Mouse (Mus musculus): ENCODE results near the gene Klhl28.

Gene Klhl28

DNA sequence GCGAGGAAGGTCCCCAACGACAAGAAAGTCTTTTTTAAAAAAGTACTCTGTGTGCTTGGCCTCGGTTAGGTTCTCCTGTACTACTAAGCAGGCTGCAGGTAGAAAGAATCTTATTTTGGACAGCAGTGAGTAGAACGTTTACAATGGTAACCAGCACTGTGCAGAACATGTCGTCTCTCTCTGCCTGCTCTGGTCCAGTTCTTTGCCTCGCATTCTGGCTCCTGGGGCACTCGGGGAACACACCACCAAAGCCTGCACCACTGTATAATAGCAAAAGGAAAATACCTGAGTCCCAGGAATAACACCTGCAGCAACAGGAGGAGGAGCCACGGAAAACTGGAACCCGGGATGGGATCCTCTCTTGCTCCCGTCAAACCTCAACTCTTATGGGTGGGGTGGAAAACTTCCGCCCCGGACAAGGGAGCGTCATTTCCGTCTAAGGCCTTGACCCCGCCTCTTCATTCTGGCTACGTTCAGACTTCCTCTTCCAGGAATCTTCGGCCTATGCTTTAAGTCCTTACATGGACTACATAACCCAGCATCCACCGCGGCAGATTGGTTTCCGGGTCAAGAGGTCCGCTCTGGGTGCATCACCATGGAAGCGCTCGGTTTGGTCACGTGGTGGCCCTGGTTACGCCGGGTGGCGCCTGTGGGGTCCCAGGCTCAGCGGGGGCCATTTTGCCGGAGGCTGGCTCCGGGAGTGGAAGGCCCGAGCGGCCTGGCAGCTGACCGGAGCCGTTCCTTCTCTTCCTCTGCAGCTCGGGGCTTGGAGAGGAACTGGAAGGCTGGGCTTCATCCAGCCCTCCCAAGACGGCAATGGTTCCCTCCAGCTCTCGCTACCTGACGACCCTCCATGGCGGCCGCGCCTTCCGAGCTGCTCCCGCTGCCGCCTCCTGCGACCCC, at the start of gene Klhl28, which contains the start of gene Togaram1:
Klhl28 (minus strand) TSS at position 411 of the 903 bp plus-strand sequence.
Togaram1 (plus strand) TSS at position 681 of the 903 bp plus-strand sequence.
- DNase-seq (ENCODE audit: low read depth, low spot score) = peak; percentile 99

DNA sequence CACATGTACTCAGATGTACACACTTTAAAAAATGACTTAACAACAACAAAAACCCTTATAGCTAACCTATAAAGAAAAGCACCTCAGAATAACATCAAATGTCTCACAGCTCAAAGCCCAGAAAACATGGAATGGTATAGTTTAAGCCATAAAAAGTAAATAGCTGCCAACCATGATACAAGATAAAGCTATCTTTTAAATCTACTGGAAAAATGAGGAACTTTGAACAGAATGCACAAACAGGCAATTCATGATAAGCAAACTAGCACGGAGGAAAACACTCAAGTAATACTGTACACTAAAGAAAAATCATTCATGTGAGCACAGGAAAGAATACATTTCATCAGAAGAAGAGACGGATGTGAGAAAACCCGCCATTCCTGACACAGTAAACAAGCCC, 42.4 kb upstream of the Klhl28 start:
- DNase-seq (ENCODE audit: low read depth, low spot score) = no peak

DNA sequence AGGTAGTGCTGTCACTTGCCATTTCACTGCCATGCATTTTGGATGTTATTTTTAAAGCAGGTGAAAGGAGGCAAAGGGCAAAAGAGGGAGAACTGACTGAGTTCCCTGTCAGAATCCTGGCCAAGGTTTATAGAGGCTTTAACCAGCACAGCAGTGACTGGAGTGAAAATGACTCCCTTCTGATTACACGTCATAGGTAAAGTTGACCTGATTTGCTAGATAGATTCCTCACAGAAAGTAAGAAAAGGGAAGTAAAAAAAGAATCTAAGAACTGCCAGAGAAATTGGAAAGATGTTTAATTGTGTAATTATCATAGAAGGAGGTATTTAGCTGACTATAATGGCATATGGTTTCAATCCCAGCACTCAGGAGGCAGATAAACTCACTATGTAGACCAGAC, 12.2 kb upstream of the Klhl28 start:
- DNase-seq (ENCODE audit: low read depth, low spot score) = no peak

DNA sequence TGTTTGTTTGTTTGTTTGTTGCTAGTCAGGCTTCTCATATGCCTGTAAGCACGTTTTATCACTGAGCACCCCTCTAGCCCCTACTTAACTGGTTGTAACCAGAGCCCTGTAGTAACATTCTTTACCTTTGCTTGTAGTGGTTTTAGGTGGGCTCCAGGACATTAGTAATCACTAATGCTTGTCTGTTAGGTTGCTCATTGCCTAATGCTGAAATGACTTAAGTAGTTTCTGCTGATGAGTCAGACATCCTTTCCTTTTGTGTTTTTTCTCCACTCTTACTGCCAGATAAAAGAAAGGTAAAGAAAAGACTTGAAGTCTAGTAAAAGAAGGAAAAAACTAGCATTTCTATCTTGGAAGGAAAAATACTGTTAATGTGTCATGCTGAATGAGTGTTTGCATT, 10.9 kb upstream of the Klhl28 start:
- DNase-seq (ENCODE audit: low read depth, low spot score) = no peak

DNA sequence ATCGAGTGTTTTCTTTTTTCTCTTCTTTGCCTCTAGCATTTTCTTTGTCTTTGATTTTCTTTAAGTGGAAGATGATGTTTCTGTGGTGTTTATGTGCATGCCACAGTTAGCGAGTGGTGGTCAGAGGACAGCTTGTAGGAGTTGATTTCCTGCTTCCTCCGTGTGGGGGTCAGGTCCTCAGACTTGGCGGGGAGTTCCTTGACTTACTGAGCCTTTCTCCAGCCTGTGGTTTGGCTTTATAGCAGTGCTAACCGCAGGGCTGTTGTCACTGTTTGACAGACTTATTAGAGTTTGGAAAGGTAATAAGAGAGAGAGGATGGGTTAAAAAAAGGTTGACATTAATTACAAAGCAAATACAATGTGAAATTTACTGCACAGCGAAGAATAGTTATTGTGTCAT, 10.2 kb upstream of the Klhl28 start:
- DNase-seq (ENCODE audit: low read depth, low spot score) = no peak

DNA sequence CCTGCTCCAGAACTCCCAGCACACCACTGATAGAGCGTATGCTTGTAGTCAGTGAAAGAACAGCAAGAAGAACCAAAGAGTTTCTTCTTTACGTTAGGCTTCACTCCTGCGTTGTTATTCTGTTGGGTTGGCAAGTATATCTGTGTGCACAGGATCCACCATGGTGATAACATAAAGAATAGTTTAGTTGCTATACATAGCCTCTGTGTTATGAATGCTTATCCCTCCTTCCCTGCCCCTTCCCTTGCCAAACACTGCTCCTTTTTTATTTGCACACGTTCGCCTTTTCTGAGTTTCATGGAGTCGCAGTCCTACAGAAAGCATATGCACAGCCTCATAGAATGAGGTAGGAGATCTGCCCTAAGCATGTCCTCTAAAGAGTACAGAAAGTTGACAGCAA, 6.7 kb upstream of the Klhl28 start:
- DNase-seq (ENCODE audit: low read depth, low spot score) = no peak

DNA sequence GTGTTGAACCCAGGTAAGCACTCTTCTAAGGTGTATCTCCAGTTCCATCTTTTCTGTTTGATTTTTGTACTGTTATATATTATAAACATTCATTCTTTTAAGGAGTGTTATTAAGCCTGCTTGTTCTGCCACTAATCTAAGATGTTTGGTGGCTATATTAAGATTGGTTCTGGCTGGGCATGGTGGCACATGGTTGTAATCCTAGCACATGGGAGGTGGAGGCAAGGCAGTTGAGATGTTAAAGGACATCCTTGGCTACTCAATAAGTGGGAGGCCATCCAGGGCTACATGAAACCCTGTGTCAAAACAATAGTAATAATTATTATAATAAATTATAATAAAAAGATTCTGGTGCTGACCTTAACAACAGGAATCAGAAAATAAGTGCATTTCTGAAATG, 6.1 kb upstream of the Klhl28 start:
- DNase-seq (ENCODE audit: low read depth, low spot score) = no peak

DNA sequence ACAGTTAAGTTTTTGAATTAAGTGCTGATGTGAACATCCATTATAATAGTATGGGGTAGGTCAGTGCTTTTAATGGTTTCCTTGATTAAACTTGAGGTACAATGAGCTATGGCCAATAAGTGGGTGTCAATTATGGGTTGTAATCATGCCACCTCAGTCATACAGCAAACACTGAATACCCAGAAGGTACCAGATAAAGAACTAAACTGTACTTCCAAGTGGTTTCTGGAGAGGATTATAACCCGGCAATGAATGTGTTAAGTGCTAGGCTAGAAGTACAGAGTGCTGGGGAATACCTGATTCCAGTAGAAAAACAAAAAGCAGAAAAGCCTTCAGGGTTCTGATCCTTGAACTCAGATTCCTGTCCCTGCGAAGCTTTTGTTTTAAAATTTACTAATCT, 2.7 kb upstream of the Klhl28 start:
- DNase-seq (ENCODE audit: low read depth, low spot score) = no peak

DNA sequence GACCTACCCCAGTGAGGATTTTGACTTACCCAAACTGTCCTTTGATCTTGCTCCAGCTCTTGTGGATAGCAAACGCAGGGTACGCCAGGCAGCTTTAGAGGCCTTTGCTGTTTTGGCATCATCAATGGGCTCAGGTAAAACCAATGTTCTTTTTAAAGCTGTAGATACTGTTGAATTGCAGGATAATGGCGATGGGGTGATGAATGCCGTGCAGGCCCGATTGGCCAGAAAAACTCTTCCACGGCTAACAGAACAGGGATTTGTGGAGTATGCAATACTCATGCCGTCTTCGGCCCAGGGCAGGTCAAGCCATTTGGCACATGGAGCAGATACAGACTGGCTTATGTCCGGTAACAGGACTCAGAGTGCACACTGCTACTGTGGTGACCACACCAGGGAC, 2.1 kb upstream of the Klhl28 start:
- no peak for DNase-seq (ENCODE audit: low read depth, low spot score)

DNA sequence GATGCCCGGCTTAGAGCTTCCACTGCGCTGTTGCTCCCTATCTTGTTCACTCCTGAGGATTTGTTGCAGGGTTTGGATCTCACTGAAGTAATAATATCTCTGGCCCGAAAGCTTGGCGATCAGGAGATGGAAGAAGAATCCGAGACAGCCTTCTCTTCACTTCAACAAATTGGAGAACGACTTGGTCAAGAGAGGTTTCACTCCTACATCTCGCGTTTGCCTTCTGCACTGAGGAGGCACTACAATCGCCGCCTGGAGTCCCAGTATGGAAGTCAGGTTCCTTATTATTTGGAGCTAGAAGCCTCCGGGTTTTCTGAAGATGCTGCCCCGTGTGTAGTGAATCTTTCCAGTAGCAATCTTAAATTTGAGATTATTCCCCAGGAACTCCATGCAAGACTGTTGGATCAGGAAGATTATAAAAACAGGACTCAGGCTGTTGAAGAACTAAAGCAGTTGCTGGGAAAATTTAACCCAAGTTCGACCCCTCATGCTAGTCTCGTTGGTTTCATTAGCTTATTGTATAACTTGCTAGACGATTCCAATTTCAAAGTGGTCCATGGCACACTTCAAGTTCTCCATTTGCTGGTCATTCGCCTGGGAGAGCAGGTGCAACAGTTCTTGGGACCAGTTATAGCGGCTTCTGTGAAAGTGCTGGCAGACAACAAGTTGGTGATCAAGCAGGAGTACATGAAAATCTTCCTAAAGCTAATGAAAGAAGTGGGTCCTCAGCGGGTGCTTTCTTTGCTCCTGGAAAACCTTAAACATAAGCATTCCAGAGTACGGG, 1.5 kb upstream of the Klhl28 start:
- DNase-seq (ENCODE audit: low read depth, low spot score) = no peak

DNA sequence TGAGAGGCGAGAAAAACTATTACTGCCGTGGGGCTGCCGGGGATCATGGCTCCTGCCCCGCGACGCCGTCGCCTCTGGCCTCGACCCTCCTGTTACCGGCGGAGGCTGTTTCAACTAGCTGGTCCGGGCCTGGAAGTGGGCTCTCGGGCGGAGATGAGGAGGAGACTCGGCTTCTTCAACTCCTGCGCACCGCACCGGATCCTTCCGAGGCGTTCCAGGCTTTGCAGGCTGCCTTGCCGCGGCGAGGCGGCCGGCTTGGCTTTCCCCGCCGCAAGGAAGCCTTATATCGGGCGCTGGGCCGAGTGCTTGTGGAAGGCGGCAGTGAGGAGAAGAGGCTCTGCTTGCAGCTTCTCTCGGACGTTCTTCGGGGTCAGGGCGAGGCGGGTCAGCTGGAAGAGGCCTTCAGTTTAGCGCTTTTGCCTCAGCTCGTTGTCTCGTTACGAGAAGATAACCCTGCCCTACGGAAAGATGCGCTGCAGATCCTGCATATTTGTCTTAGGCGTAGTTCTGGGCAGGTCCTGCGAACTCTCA, 832 bp upstream of the Klhl28 start:
- DNase-seq (ENCODE audit: low read depth, low spot score) = no peak

DNA sequence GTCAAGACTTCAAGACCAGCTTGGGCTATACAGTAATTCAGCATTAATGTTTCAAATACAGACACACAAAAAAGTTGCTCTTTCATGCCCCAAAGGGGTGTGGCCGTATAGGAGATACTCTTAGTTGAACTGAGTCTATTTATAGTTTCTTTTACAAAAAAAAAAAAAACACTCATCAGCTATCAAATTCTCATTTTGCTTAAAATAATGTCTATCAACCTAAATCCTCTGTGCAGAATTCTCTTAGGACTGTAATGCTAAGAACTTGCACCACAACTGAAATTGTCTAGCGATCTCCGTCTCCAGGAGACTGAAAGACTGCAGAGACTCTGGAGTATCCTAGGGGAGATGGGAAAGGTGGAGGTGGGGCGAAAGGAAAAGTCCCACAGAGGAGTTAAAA, 774 bp downstream of the Klhl28 start:
- no peak for DNase-seq (ENCODE audit: low read depth, low spot score)

DNA sequence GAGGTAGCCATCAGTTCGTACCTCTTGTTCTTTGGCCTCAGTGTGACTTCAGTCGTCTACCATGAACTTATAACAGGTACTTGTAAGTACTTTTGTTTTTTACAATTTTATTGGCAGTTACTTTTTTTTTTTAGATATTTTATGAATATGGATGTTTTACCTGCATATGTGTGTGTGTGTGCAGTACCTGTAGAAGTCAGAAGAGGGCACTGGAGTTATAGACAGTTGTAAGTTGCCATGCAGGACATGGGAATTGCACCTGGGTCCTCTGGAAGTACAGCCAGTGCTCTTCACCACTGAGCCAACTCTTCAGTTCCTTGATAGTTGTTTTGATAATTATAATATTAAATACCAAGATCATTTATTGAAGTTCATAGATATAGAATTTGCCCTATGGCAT, 27.8 kb downstream of the Klhl28 start:
- DNase-seq (ENCODE audit: low read depth, low spot score) = no peak

DNA sequence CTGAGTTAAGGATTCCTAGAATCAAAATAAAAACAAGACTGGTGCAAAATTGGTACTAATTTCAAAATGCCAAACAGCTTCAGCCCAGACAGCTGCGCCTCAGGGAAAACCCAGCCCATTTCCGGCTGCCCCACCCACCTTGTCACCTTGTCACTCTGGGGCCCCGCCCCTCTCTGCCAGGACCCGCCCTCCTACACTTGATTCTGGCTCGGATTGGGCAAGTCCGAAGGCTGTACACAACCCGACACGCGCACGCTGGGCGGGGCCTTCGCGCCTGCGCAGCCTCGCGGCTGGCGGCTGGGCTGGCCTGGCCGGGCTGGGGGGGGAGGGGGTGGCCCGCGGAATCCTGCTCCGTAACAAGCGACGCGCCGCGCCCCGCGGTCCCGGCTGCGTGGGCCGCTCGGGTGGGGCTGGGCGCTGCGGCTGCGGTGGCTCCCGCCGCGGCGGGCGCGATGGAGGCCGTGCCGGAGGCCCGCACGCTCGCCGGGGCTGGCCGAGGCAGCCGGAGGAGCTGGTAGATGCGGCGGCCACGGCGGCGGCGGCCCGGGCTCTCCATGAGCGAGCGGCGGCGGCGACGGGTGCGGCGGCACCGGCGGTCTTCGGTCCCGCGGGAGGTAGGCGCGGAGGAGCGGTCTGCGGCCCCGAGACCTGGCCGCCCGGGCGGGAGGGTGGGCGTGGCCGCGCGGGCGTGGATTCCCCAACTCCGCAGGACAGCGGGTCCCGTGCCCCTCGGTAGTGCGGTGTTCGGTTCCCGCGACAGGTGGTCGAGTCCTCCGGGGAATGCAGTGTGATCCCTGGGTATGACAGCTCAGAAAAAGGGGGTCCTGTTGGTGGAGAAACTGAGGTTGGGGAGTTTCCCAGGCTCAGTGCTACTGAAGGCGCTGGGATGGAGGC, 47.5 kb downstream of the Klhl28 start, which contains the start of gene Gm527:
Gm527 (plus strand) TSS at position 329 of the 894 bp plus-strand sequence.
- peak; percentile 92 for DNase-seq (ENCODE audit: low read depth, low spot score)

DNA sequence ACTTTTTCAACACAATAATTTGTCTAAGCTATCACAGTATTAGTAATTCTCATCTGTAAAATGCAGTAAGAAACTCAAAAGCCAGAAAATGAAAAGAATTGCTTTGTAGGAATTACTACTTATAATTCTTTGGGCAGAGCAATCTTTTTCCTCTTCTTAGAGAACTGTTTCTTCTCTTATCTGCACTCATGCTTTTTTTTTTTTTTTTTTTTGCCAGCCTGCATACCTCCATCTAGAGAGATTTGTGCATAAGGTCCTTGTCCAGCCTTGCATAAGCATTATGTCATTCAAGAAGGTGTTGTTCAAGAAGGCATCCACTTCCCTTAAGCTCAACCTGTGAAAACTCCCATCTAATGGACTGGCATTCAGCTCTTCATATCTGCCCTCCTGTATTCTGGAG, 48.6 kb downstream of the Klhl28 start:
- no peak for DNase-seq (ENCODE audit: low read depth, low spot score)

DNA sequence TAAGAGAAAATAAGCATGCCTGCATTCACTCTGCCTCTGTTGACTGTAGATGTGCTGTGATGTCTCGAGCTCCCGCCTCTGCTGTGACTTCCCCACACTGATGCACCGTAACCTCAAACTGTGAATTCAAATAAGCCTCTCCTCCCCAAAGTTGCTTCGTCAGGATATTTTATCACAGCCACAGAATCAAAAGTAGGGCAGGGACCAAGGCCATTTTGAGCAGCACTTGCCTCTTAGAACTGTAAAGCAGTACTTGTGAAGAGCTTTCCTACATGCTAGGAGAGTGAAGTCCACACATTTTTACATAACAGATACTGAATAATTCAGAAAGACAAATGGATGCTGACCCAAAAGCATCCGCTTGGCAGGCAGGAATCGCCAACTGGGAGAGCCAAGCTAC, 52.3 kb downstream of the Klhl28 start:
- no peak for DNase-seq (ENCODE audit: low read depth, low spot score)

DNA sequence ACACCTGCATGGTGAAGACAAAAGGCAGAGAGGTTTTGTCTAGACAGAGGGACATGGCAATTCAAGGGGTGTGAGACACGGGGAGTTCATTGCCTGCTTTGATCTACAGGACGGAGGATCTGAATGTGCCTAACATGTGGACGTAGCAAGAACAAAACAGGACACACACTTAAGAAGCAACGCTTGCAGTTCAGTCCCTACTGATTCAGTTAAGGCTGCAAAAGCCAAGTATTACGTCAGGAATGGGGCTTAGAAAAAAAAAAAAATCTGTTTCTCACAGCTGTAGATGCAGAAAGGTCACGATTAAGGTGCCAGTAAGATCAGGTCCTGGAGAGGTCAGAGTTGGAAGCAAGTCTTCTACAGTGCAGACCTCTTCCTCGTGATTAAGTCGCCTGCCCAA, 62.1 kb downstream of the Klhl28 start:
- DNase-seq (ENCODE audit: low read depth, low spot score) = no peak

DNA sequence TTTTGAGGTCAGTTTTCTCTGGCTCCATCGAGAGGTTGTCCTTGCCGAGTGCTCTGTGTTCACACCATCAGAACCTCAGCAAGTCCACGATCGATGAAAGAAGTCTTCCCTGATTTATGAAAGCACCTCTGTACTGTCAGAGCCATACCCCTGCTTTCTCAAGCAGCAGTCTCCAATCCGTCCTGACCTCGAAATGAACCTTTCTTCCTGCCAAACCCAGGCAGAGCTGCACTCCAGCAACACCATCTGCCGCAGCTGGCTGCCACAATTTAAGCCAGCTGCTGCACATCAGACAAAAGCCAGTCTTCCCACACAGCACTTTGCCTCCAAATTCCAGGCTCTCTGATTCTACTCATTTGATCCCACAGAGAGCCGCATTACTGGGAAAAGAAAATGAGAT, 62.8 kb downstream of the Klhl28 start:
- DNase-seq (ENCODE audit: low read depth, low spot score) = no peak

DNA sequence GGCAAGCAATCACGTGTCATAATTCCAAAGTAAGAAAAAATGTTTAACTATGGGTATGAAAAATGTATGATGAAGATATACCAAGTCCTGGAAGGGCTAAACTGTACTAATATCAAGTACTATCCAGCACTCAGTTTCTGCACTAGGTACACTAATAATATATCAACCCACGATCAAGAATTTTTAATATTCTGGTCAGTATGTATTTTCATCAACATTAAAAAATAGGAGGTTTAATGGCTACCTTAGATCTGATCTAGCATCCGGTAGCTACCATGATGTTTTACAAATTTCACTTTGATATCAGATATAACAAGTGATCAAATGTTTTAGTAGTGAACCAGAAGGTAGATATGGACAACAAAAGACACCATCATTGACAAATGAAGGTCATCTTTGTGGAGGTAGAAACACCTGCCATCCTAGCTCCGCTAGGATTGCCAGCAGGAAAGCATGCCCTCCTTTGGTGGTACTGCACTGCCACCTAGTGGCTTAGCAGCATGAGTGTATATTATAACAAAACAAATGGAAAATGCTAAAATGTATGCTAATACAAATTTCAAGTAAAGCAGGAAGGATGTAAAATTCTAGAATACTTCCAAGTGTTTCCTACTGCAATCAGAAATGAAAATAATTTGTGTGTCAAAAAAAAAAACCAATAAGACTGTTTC, 68.1 kb downstream of the Klhl28 start:
- DNase-seq (ENCODE audit: low read depth, low spot score) = peak; percentile 34

All from retina, adult 2 months (tissue).